Mouse (Mus musculus): ENCODE measurements around the gene Rtl5. TPM values are rescaled to one million over a fixed set of nuclear protein-coding genes. Genes with fewer than 3 reads are reported as not detected.

Gene Rtl5
- total RNA-seq, 1 experiment, result 0.54 TPM

- DNase-seq (ENCODE audit: low read depth, low spot score), result no peak
- Histone ChIP-seq H3K36me3 (ENCODE audit: control insufficient read depth, insufficient read depth, low read length, poor library complexity, severe bottlenecking) (no peaks in the 10 kb centered on the region), H3K4me1 (ENCODE audit: control insufficient read depth in 2 of 2, insufficient read depth in 2 of 2, low read length in 2 of 2, poor library complexity in 1 of 2) (no peaks in the 10 kb centered on the region), H3K4me3 (ENCODE audit: insufficient read depth in 1 of 2, low read depth in 1 of 2, low read length in 2 of 2, poor library complexity in 1 of 2, severe bottlenecking in 1 of 2) (no peak overlapping the region), H3K9me3 (ENCODE audit: control insufficient read depth, insufficient read depth, low read depth, low read length) (no peaks in the 10 kb centered on the region), H3K9ac (ENCODE audit: insufficient read depth, low read depth, low read length, poor library complexity, severe bottlenecking) (no peak overlapping the region), H3K27ac (ENCODE audit: insufficient read depth, low read depth, low read length, poor library complexity, severe bottlenecking) (no peak overlapping the region)
- in situ Hi-C loops (cut with MboI; ENCODE audit: low sequenced_read_pairs in 2 of 2, unreplicated experiment in 2 of 2), result no loop called here
- TF ChIP-seq HCFC1 (IDR thresholded peaks at IDR 0.05; ENCODE audit: borderline replicate concordance, insufficient read depth, low read length) (no peak), CHD2 (IDR thresholded peaks at IDR 0.05; ENCODE audit: low read depth, low read length) (no peak), ZC3H11A (IDR thresholded peaks at IDR 0.05; ENCODE audit: borderline replicate concordance, low read depth, low read length) (no peak), MAFK (IDR thresholded peaks at IDR 0.05; ENCODE audit: insufficient read depth, low read depth, low read length) (no peak), ZNF384 (IDR thresholded peaks at IDR 0.05; ENCODE audit: low read depth, low read length) (no peak)
These were observed 30.8 kb upstream of the Rtl5 start for GRCm38 (mm10) chrX:102101886-102102285.

- no peaks in the 10 kb centered on the region for H3K9me3 ChIP-seq (ENCODE audit: control insufficient read depth, insufficient read depth, low read depth, low read length)
- H3K4me1 ChIP-seq (ENCODE audit: control insufficient read depth in 2 of 2, insufficient read depth in 2 of 2, low read length in 2 of 2, poor library complexity in 1 of 2), result no peaks in the 10 kb centered on the region
- H3K9ac ChIP-seq (ENCODE audit: insufficient read depth, low read depth, low read length, poor library complexity, severe bottlenecking), result no peak overlapping the region
- DNase-seq (ENCODE audit: low read depth, low spot score), result no peak
- TF ChIP-seq ZNF384 (IDR thresholded peaks at IDR 0.05; ENCODE audit: low read depth, low read length), result no peak
- TF ChIP-seq CHD2 (IDR thresholded peaks at IDR 0.05; ENCODE audit: low read depth, low read length), result no peak
- TF ChIP-seq ZC3H11A (IDR thresholded peaks at IDR 0.05; ENCODE audit: borderline replicate concordance, low read depth, low read length), result no peak
- no peak for TF ChIP-seq MAFK (IDR thresholded peaks at IDR 0.05; ENCODE audit: insufficient read depth, low read depth, low read length)
- TF ChIP-seq HCFC1 (IDR thresholded peaks at IDR 0.05; ENCODE audit: borderline replicate concordance, insufficient read depth, low read length), result no peak
- no peaks in the 10 kb centered on the region for H3K36me3 ChIP-seq (ENCODE audit: control insufficient read depth, insufficient read depth, low read length, poor library complexity, severe bottlenecking)
- H3K4me3 ChIP-seq (ENCODE audit: insufficient read depth in 1 of 2, low read depth in 1 of 2, low read length in 2 of 2, poor library complexity in 1 of 2, severe bottlenecking in 1 of 2), result no peak overlapping the region
- no peak overlapping the region for H3K27ac ChIP-seq (ENCODE audit: insufficient read depth, low read depth, low read length, poor library complexity, severe bottlenecking)
- in situ Hi-C loops (cut with MboI; ENCODE audit: low sequenced_read_pairs in 2 of 2, unreplicated experiment in 2 of 2), result no loop called here
These were observed 23.3 kb upstream of the Rtl5 start for GRCm38 (mm10) chrX:102094381-102094904.

GRCm38 (mm10) chrX:102090605-102091004 lies 19.5 kb upstream of the Rtl5 start:
- Histone ChIP-seq H3K9ac (ENCODE audit: insufficient read depth, low read depth, low read length, poor library complexity, severe bottlenecking) (no peak overlapping the region), H3K36me3 (ENCODE audit: control insufficient read depth, insufficient read depth, low read length, poor library complexity, severe bottlenecking) (no peaks in the 10 kb centered on the region), H3K4me3 (ENCODE audit: insufficient read depth in 1 of 2, low read depth in 1 of 2, low read length in 2 of 2, poor library complexity in 1 of 2, severe bottlenecking in 1 of 2) (no peak overlapping the region), H3K27ac (ENCODE audit: insufficient read depth, low read depth, low read length, poor library complexity, severe bottlenecking) (no peak overlapping the region), H3K9me3 (ENCODE audit: control insufficient read depth, insufficient read depth, low read depth, low read length) (no peaks in the 10 kb centered on the region), H3K4me1 (ENCODE audit: control insufficient read depth in 2 of 2, insufficient read depth in 2 of 2, low read length in 2 of 2, poor library complexity in 1 of 2) (no peaks in the 10 kb centered on the region)
- no peak for DNase-seq (ENCODE audit: low read depth, low spot score)
- no peak for TF ChIP-seq ZC3H11A (IDR thresholded peaks at IDR 0.05; ENCODE audit: borderline replicate concordance, low read depth, low read length)
- TF ChIP-seq MAFK (IDR thresholded peaks at IDR 0.05; ENCODE audit: insufficient read depth, low read depth, low read length), result no peak
- no peak for TF ChIP-seq ZNF384 (IDR thresholded peaks at IDR 0.05; ENCODE audit: low read depth, low read length)
- no peak for TF ChIP-seq CHD2 (IDR thresholded peaks at IDR 0.05; ENCODE audit: low read depth, low read length)
- no peak for TF ChIP-seq HCFC1 (IDR thresholded peaks at IDR 0.05; ENCODE audit: borderline replicate concordance, insufficient read depth, low read length)
- in situ Hi-C loops (cut with MboI; ENCODE audit: low sequenced_read_pairs in 2 of 2, unreplicated experiment in 2 of 2), result no loop called here

GRCm38 (mm10) chrX:102085798-102086443 lies 14.8 kb upstream of the Rtl5 start:
- in situ Hi-C loops (cut with MboI; ENCODE audit: low sequenced_read_pairs in 2 of 2, unreplicated experiment in 2 of 2), result no loop called here
- no peaks in the 10 kb centered on the region for H3K9me3 ChIP-seq (ENCODE audit: control insufficient read depth, insufficient read depth, low read depth, low read length)
- no peak for TF ChIP-seq MAFK (IDR thresholded peaks at IDR 0.05; ENCODE audit: insufficient read depth, low read depth, low read length)
- no peak for TF ChIP-seq HCFC1 (IDR thresholded peaks at IDR 0.05; ENCODE audit: borderline replicate concordance, insufficient read depth, low read length)

More at GRCm38 (mm10) chrX:102085798-102086443, 14.8 kb upstream of the Rtl5 start:
- no peak overlapping the region for H3K4me3 ChIP-seq (ENCODE audit: insufficient read depth in 1 of 2, low read depth in 1 of 2, low read length in 2 of 2, poor library complexity in 1 of 2, severe bottlenecking in 1 of 2)
- DNase-seq (ENCODE audit: low read depth, low spot score), result no peak
- H3K27ac ChIP-seq (ENCODE audit: insufficient read depth, low read depth, low read length, poor library complexity, severe bottlenecking), result no peak overlapping the region
- no peaks in the 10 kb centered on the region for H3K36me3 ChIP-seq (ENCODE audit: control insufficient read depth, insufficient read depth, low read length, poor library complexity, severe bottlenecking)
- no peaks in the 10 kb centered on the region for H3K4me1 ChIP-seq (ENCODE audit: control insufficient read depth in 2 of 2, insufficient read depth in 2 of 2, low read length in 2 of 2, poor library complexity in 1 of 2)
- no peak overlapping the region for H3K9ac ChIP-seq (ENCODE audit: insufficient read depth, low read depth, low read length, poor library complexity, severe bottlenecking)

Measured in ES-E14 (cell line).